Mouse (Mus musculus): ENCODE data around the gene Pip4p1.

- no peak for TF ChIP-seq CTCF (conservative IDR thresholded peaks at IDR 0.05; ENCODE audit: insufficient read depth, insufficient read length, low read depth, low read length)
- TF ChIP-seq POLR2A (IDR thresholded peaks at IDR 0.05; ENCODE audit: low read depth, low read length), result no peak
Measured at GRCm38 (mm10) chr14:50938119-50938908, 7.7 kb upstream of the Pip4p1 start.

Data from kidney, adult 2 months (tissue).